Mouse (Mus musculus): ENCODE data around the gene Gjb5.

The Gjb5 gene

GRCm38 (mm10) chr4:127306915-127307314 lies 51.1 kb downstream of the Gjb5 start:
- DNase-seq (ENCODE audit: low spot score) = no peak

All from lung, postnatal 25 days (tissue).